Mouse (Mus musculus): ENCODE results near the gene Dut.

The Dut gene

GRCm38 (mm10) chr2:125303764-125304384 is 56.9 kb downstream of the Dut start:
- no peak for DNase-seq (ENCODE audit: low read depth, low spot score)

- no peak for DNase-seq (ENCODE audit: low read depth, low spot score)
These were observed 57.8 kb downstream of the Dut start for GRCm38 (mm10) chr2:125304746-125305145.

GRCm38 (mm10) chr2:125305671-125306070 is 58.7 kb downstream of the Dut start:
- DNase-seq (ENCODE audit: low read depth, low spot score), result no peak
